Mouse (Mus musculus): ENCODE results near the gene Chrm3.

DNA sequence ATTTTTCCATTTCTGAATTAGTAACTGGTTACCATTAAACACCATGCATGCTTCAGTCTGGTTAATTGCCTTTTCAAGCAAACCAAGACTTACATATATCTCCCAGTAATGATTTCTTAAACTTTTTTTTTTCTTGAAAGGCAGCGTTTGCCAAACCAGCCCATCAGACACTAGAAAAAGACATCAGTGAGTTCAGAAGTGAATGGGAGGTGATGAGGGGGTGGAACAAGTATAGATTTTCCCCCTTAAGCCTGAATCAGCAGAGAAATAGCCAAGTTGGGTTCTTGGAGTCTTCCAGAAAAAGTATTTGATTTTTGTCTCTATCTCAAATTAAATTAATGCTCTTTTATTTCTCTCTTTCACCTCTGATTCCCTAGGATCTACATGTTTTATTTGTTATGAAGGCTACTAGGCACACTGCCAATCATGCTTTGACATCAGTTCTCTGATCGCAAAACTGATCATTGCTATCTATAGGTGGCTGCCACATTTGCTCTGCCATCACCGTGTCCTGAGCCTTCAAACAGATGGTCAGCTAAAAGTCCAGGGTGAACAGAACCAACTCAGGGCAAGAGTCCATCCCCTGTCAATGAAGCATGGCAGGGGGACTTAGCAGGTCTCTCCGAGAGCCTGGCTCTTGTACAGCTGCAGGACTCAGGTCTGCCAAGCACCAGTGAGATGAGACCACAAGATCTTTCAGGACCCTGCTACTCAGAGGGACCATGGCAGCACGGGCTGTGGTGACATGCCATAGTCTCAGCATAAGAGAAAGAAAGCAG is 125.1 kb downstream of the Chrm3 start:
- TF ChIP-seq GATA1 (IDR thresholded peaks at IDR 0.05; ENCODE audit: borderline replicate concordance, low read length) (no peak), FLI1 (IDR thresholded peaks at IDR 0.05; ENCODE audit: low read length) (no peak)
